Mouse (Mus musculus) right cerebral cortex, postnatal 4 days (tissue): ENCODE measurements around the gene Akr1d1.
A peak's percentile ranks its signal among the peaks of the same experiment; 100 is the strongest.

ENCODE experiments used
- DNase-seq: peaks from one replicate; pipeline ENCODE4 v3.0.0-alpha.2; 2022

Gene Akr1d1

DNA sequence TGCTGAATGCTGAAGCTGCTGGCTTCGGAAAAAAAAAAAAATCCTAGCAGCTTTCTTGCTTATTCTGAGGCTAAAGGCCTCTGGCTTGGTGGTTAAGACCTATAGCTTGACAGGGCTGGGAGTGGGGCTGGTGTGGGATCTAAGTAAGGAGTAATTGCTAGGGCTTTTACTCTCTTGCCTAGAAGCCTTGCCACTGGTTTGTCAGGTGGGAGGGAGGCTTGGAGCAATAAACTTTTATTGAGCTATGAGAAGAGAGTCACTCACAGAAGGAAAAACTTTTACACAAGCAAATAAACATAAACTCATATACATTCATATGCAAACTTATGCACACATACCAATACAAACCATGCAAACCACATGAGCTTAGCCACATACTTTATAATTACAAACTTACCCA is 42.0 kb downstream of the Akr1d1 start:
- DNase-seq = no peak

DNA sequence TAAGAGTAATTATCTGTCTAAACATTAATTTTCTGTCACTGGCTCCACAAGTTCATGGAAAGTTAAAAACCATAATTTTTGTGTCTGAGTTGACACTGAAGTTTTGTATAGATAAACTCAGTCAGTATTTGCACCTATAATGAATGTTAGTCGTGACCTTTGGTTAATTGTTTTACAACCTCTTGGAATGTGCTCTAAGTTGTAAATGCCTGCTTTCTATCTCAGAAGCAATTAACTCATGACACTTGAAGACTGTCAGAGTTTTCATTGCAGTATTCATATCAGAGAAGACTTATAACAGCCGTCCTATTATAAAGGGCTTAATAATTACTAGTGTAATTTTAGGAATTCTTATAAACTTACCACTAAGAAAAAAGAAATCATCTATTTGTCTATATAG is 43.0 kb downstream of the Akr1d1 start:
- no peak for DNase-seq

DNA sequence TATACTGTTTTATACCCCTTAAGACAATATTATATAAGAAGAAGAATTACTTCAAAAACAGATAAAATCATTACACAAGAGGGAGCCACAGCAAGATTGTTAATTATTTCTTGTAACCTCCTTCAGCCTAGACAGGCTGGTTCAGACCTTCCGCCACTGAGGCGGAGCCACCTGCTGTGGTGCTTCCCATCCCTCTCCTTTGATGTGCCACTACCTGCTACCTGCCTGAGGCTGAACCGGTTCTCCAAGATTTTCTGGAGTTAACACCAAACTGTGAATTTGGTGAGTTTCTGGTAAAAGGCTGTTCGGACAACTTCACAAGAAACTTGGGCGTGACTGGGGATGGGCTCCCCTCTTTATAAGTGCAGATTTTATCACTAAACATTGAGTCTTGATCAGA is 50.5 kb downstream of the Akr1d1 start:
- DNase-seq = no peak

DNA sequence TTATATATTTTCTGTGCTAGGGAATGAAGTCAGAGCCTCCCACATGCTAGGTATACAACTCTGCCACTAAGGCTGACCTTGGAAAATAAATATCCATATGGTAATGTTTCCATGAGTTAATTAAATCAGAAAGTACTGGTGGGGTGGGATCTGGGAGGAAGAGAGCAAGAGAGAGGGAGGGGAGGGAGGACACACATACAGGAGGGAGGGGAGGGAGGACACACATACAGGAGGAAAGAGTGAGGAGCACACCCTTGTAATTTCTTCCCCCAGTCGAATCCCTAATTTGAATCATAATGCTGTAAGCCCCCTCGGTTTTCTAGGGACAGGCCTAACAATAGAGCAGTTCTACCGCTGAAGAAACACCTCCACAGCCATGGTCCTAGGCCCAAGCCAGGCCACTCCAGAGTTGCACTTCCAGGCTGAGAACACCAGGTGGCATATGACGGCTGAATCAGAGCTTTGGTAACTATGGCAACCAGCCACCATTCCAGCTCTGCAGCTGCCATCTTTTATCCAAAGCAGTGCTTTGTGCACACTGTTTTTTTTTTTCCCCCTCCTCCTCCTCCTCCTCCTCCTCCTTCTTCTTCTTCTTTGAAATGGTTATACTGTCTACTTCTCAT is 59.5 kb downstream of the Akr1d1 start:
- peak; percentile 70 for DNase-seq

DNA sequence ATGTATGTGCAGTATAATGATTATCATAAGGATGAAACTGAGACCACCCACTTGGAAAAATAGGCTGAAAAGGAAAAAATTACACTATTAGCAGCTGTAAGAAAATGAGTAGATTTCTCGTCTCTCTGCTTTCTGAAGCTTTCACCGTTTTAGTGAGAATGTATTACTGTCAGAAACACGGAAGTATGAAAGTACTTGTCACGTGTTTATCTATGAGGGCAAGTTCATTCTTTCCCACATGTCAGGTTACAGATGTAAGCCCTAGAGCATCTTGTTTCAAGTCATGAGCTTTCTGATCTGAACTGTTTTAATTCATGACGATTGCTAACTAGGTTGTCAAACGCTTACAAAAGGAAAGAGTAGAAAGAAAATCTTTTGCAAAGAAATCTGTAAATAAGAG is 60.8 kb downstream of the Akr1d1 start:
- DNase-seq = no peak

DNA sequence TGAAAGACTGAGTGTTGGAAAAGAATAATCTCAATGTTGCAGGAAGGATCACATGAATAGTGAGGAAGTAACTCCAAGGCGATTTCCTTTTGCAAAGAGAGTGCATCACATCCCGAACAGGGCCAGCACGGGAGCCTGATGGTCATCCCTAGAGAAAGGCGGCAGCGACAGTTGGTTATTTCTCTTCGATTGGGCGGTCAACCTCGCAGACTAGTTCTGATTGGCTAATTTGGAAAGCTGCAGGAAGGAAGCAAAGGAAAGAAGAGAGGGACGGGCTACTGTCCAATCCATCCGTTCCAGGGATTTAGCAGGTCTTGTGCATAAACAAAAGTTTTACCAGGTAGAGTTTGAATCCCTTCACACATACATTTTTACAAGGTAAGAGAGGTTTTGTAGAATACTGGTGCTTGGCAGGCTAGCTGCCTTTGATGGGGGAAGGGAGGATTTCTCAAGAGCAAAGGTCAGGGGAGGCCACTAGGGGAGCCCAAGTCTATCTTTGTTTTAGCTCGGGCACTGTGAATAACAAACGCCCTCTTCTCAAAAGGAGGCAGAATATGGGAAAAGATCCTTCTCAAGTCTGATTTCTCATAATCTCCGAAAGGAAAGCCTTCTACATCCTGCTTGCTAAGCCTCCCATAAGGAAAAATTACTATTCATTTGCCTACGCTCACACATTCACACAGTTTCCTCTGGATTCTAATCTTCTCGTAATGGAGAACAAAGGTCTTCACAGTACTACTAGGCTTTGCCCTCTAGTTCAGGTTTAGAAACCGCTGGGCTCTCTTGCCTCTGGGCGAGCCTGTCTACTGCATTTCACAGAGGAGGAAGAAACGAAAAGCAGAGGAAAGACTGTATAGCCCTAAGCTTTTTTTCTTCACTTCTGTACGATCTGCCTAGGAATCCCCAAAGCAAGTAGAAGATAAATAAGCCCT is 62.4 kb downstream of the Akr1d1 start:
- peak; percentile 29 for DNase-seq

DNA sequence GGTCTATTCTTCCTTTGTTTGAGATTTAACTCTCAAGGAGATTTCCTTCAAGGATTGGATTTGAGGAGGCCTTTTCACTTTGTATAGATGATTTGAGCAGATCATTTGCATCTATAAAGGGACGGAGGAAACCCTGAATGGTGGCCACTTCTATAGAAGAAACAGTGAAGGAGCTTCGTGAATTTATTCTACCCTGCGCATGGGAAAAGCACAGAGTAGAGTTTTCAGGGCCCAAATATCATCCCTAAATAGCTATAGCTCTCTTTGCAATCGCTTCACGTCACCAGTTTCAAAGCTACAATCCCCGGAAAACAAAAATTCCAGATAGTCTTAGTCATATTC is 63.0 kb downstream of the Akr1d1 start:
- DNase-seq = no peak

DNA sequence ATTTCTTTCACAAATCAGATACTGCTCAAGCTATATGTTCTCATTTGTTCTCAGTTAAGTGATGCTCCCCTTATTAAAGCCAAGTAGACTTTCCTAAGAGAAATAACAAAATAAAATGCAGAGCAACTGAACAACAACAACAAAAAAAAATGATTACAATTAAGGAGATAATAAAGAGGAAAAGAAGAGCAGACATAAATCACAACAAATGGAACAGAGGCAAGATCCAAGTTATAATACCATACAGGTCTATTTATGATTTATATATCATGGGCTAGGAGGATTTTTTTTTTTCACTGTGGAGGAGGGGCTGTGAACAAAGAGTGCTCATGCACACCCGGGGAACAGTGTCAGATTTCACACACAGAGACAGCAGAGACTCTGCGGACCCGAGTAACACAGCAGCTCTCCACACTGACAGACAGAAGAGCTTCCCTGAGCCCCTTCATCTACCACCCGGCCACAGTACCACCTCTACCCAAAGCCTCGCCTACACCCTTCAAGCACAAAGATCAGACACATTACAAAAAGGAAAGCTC is 63.6 kb downstream of the Akr1d1 start:
- no peak for DNase-seq

DNA sequence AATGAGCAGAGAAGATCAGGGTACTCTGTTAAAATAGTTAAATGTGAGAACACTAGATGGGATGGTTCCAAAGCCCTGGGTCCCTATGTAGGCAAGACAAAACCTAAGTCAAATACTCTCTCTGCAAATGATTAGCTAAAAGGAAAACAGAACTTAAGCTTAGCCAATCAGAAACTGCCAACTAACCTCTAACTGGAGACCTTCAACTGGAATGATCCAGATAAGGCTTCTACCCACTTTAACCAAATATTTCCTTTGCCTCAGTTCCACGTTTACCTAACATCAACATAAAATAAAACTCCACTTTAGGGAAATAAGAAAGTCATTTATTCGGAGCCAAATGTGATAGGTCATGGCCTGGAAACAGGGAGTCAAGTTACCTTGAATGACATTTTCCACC is 67.1 kb downstream of the Akr1d1 start:
- DNase-seq = no peak

DNA sequence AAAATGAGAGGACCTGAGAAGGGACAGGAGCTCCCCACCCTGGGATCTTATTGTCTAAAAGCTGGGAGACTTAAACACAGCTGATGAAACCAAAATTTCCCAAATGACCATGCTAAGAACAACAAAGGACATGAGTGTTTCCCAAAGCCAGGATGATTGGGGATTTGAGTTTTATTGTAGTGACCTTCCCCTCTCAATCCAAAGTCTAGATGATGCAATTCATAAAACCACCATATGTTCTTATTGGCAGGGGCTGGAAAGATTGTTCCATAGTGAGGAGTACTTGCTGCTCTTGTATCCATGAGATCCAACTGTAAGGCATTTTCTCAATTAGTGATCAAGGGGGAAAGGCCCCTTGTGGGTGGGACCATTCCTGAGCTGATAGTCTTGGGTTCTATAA is 68.1 kb downstream of the Akr1d1 start:
- DNase-seq = no peak

DNA sequence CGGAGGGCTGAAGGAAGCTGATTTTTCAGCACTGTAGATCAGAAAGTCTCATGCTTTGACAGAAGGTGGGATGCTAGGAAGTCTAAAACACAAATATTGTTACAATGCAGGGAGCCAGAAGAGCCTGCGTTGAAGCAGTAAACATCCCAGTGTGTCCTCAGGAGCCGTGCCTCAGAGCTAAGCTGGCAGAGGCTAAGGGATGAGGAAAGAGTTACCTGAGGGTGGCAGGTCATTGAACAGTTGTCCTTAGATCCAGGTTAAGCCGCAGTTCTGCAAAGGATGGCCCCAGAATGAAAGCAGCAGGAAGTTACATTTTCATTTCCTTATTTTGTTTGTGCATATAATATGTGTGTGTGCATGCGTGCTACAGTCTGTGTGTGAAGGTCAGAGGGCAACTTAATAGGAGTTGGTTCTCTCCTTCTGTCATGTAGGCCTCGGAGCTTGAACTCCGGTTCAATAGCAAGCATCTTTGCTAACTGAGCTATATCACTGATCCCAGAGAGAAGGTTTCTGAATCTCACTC is 71.1 kb downstream of the Akr1d1 start:
- no peak for DNase-seq

DNA sequence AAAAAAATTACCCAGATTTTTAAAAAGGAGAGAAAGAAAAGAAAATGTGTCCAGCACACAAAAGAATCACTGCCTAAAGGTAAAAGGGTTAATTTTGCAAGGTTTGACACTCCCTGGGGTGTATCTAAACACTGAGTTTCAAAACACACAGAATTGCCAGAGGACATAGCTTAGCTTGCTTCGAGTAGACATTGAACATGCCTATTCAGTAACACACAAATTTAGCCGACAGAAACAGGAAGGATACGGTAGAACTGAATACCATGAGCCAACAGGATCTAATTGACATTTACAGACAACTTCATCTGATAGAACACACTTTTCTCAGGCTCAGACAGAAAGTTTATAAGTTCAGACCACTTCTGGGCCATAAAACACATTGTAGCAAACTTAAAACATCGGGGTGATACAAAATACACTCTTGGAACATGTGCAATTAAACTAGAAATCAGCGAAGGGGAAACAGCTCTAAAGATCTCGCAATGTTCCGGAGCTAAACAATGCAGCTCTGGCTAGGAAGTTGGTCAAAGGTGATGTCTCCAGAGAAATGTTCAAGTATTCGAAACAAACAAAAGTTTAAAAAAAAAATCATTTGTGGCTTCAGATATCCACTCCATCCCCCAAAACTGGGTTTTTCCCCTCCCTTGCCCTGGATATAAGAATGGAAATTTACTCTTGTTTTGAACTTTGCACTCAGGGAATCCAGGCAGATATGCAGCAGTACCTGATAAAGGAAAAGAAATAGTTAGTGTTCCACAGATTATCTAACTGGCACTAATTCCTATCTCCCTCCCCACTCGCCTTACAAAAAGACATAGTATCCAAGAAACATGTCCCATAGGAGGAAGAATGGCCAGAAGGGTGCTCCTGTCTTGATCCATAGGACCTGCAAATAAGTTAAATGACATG is 73.1 kb downstream of the Akr1d1 start:
- no peak for DNase-seq

DNA sequence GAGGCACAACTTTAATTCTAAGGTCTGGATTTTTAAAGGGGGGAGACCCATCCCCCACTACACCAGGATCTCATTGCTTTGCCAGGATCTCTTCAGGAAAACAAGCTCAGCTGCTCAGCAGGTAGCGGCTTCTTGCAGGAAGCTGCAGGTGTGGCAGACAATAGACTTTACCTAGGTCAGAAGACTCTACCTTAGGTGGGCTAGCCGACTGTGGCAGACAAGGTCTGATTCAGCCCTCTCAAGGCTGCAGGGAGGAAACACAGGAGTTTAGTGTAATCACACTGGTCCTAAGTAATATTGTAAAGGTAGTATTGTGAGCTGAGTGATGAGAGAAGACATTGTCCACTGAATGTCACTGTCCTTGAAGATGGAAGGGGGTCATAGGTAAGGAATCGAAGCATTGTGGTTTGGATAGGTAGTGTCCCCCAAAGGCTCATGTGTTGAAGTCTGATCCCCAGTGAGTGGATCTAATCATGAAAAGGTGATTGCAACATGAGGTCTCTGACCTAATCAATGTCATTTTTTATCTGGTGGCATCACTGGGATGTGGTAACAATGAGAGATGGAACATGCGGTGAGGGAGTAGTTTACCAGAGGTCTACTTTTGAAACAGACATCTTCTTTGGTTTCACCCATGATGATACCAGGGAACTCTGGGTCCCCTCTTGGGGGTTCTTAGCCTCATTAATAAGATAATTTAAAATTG is 74.4 kb downstream of the Akr1d1 start:
- DNase-seq = no peak

DNA sequence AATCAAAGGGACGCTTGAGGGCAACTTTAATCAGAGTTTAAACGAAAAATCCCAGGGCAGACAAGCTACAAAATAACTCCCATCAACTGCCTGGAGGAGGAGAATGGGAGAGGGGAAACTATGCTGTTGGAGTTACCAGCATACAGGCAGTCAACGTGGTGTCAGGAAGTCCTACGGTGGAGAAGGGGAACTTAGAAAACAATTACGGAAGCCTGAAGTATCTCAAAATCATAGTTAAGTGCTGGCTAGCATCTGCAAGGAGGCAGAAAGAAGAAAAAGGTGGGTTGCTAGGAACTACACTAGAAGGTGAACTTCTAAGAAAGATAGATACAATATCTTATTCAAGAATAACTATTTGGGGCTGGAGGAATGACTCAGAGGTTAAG is 74.9 kb downstream of the Akr1d1 start:
- DNase-seq = no peak

DNA sequence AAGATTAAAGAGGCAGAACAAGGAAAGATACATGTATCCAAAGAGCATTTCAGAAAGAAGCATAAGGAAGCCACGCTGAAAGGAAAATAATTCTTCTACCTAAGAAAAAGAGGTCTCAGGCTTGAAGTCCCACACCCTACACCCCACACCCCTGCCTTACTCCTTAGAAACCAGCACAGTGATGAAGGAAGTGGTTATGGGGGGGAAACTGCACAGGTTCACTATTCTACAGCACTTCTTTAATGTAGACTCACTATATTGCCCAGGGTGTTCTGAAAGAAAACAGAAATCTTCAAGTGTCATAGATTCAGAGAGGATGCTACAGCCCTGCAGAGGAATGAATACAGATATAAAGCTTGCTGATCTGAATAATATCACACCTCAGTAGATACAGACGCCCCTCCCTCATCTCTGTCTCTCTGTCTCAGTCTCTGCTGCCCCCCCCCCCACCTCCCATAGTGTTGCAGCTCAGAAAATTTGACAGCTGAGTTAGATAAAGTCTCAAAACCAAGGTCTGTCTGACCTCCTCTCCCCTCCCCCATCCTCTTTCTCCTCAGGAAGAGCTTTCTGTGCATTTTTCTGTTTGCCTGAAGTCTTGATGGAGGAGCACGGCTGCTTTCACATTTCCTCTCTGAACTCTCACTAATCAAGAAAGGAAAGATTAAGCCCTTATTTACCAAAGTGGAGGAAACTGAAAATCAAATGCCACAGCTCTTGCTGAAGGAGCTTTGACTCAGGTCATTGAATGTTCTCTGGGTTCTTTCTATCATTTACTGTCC is 77.7 kb downstream of the Akr1d1 start:
- DNase-seq = no peak

DNA sequence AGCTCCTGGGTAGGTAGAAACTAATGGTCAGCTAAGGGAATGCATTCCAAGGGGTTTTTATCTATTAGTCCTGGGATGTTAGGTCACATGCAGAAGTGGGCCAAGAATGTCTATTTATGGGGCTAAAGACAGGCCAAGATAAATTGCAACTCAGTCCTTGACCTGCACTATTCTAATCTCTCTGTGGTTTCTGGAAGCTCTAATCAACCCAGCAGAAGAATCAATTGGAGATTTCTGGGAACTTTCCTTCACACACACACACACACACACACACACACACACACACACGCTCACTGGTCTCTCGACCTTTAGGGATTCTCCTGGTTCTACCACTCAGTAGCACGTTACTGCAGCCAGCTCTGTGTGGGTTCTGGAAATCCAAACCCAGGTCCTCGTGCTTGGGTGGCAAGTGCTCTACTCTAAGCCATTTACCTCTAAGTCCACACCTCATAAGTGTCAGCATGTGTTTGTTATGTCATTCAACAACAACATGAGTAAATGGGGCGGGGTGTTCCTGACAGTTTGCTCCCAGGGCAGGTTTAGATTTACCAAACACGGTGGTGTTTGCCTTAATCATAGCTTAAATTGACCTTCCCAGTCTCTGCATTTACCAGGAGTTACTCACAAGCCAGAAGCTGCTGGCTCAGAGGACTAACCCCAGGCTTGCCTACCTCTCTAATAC is 82.8 kb downstream of the Akr1d1 start:
- no peak for DNase-seq

DNA sequence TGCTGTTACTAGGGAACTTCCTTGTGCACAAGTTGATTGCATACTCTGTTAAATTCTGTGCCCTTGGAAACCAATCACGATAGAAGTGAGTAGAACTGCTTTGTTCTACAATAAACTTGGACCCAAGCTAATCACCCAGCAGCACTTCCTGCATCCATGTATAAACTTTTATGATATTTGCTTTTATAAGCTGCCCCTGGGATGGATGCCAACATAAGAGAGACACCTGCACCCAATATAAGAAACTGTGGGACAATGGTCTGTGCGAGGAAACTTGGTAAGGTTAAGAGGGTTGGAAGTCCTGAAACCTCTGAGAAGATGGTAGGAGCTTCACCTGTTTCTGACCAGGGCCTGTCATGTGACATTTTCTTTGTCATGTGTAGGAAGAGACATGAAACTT is 85.5 kb downstream of the Akr1d1 start:
- DNase-seq = no peak

DNA sequence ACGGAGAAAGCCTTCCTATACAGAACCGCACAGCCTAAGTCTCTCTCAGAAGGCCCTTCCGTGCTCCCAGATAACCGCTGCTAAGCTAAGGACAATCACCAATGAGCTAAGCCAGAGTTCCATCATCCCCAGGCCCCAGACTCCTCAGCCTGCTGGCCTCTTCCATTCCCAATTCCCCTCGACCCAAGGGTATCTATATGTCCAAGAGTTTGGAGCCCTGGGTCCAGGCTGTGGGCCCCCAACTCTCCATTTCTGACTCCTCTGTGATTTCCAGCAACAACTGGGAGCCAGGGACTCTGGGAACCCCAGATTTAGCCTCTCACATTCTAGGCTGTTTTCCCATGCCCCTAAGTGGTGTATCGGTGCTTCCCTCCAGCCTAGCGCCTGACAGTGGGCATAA is 86.2 kb downstream of the Akr1d1 start:
- DNase-seq = no peak

DNA sequence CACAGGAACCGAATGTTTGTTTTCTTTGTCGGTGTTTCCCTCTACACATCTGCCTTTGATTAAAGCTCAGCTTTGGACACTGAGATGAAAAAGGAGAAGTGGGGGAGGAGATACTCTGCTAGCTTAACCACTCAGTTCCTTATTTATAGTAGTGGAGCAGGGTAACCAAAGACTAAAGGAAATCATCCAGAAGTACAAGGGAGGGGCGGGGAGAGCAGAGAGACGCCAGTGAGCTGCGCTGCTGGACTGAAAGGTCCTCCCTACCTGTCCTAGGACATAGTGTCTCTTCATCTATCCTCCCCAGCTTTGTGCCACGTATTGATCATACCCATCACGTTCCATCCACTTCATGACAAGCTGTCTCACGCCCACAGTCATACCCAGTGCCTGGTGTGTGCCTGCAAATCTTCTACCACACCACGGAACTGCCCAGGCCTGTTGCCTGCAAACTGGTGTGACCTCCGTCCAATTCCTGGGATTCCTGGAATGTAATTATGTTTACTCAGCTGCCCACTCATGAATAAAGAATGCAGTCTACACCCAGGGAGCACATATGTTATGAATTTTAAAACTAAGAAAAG is 87.5 kb downstream of the Akr1d1 start:
- no peak for DNase-seq
